Mouse (Mus musculus): Measurements from ENCODE around the gene Myo1b. TPM values are rescaled to one million over a fixed set of nuclear protein-coding genes. Genes with fewer than 3 reads are reported as not detected.

The Myo1b gene
- total RNA-seq, 2 experiments from 2014 or later: 82.6 to 87.9 TPM

- no peak for DNase-seq
These were observed 187.1 kb downstream of the Myo1b start for GRCm38 (mm10) chr1:51728816-51729215.

- DNase-seq: peak; percentile 78
These were observed 195.8 kb downstream of the Myo1b start for GRCm38 (mm10) chr1:51719897-51720673.

- no peak for DNase-seq
These were observed 205.0 kb downstream of the Myo1b start for GRCm38 (mm10) chr1:51710831-51711230.

GRCm38 (mm10) chr1:51706106-51706505, 209.8 kb downstream of the Myo1b start:
- no peak for DNase-seq

- no peak for DNase-seq
These were observed 211.3 kb downstream of the Myo1b start for GRCm38 (mm10) chr1:51704610-51705009.

Other genes with a start within 250 kb of the Myo1b start
- 1 to 10 TPM; 1.7 to 2.1 TPM for gene Stat4, start 71.1 kb upstream of the Myo1b start, total RNA-seq (2021)
- gene Stat1, start 203.4 kb upstream of the Myo1b start, total RNA-seq (2021): 10 to 100 TPM; 42.6 to 52.4 TPM

Measured in adrenal gland, postnatal 10 days (tissue).